Mouse (Mus musculus) ZHBTc4 (cell line): ENCODE data around the gene Defa25.
A peak's percentile ranks its signal among the peaks of the same experiment; 100 is the strongest.
"Not testable (repeated sequence)": the region's sequence is repeated elsewhere in the genome, so short reads cannot be mapped to it uniquely, and the experiment has no call there.

Experiments
- DNase-seq: peaks from one replicate; pipeline ENCODE4 v3.0.0-alpha.2; 2011; ENCODE audit warnings: low read depth, low spot score

Defa25 gene

GRCm38 (mm10) chr8:21084142-21084541 lies at the start of gene Defa25:
Defa25 (plus strand) TSS chr8:21084442.
- DNase-seq: not testable (repeated sequence)

GRCm38 (mm10) chr8:21054747-21055146 lies 29.5 kb upstream of the Defa25 start, which contains the start of gene Defa23:
Defa23 (plus strand) TSS chr8:21055047.
- not testable (repeated sequence) for DNase-seq

GRCm38 (mm10) chr8:21064738-21065137 lies 19.5 kb upstream of the Defa25 start, which contains the start of gene Defa35:
Defa35 (plus strand) TSS chr8:21065038.
- not testable (repeated sequence) for DNase-seq

GRCm38 (mm10) chr8:21093106-21093505 lies 8.9 kb downstream of the Defa25 start:
- peak; percentile 86 for DNase-seq

- not testable (repeated sequence) for DNase-seq
Measured at GRCm38 (mm10) chr8:21095950-21096349, 11.7 kb downstream of the Defa25 start, which contains the start of gene Gm14851. Gm14851 (minus strand) TSS chr8:21096050.

- DNase-seq: not testable (repeated sequence)
Measured at GRCm38 (mm10) chr8:21134342-21134741, 50.1 kb downstream of the Defa25 start, which contains the start of gene Defa30. Defa30 (plus strand) TSS chr8:21134642.
